Mouse (Mus musculus) testis, adult 2 months (tissue): ENCODE measurements at regions not wholly inside any gene's neighbourhood (a gene's known extent, or its start where the extent isn't known, plus 50 kb on each side); places are given as distances from the start of the nearest gene placed in this dataset.

Experiments
- CTCF ChIP-seq: fragments of 200-500 bp; IDR thresholded peaks from 2 replicates; pipeline ENCODE4 v1.5.1; 2012; ENCODE audit warnings: low read depth, mild to moderate bottlenecking, inconsistent platforms, low read length, moderate library complexity; ENCODE audit not compliant: control insufficient read depth, insufficient read depth, insufficient replicate concordance
- POLR2A ChIP-seq: fragments of 200-500 bp; IDR thresholded peaks from 2 replicates; pipeline ENCODE4 v1.6.1; 2012; ENCODE audit warnings: low read depth, mild to moderate bottlenecking, inconsistent platforms, low read length, moderate library complexity; ENCODE audit not compliant: control insufficient read depth

DNA sequence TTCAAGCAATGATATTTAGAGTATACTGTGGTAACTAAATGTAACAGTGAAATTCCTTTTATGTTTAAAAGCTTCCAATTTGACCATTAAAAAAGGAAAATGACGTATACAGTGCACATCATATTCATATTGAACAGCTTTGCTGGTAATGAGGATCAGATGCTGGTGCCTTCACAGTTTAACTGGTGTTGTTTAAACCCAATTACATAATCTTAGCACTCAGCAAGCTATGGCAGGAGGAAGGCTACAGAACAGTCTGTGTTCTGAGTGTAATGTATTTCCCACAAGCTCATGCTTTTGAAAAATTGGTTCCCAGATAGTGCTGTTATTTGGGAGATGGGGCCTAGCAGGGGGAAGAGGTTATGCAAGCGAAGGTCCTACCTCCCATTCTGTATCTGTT lies 783.1 kb upstream of the Tbl1xr1 start:
- TF ChIP-seq CTCF (no peak), POLR2A (no peak)
